ENCODE assay signal across 25 mouse cellular contexts in genomic region chr1:37546398-37547051, GRCm38 (mm10). TPM values are rescaled to one million over a fixed set of nuclear protein-coding genes. Genes with fewer than 3 reads are reported as not detected.
DNase-seq lines count a peak whose midpoint lies in the region; ATAC-seq lines count a peak whose summit lies in the region.
"Had no signal": no experiment of that assay in that cellular context is flagged by ENCODE, and none has a peak within 500 bp of the region (broad histone marks: within the 10 kb centered on the region; RNA-seq: fewer than 3 reads in every experiment).

No protein-coding gene starts in this region.

- H3K36me3 ChIP-seq in heart, embryonic 16.5 days (ENCODE audit: control insufficient read depth, insufficient read depth), result no peaks in the 10 kb centered on the region
- H3K36me3 ChIP-seq: embryonic facial prominence, embryonic 12.5 days; heart, embryonic 12.5 days; hindbrain, embryonic 15.5 days; limb, embryonic 12.5 days; liver, embryonic 13.5 days; lung, embryonic 15.5 days; midbrain, embryonic 12.5 days; neural tube, embryonic 13.5 days; stomach, embryonic 15.5 days had no signal

- no peak overlapping the region for H3K27ac ChIP-seq in heart, embryonic 16.5 days (ENCODE audit: low read length)
- H3K27ac ChIP-seq: embryonic facial prominence, embryonic 12.5 days; hindbrain, embryonic 15.5 days; limb, embryonic 12.5 days; liver, embryonic 13.5 days; lung, embryonic 15.5 days; midbrain, embryonic 12.5 days; neural tube, embryonic 13.5 days; stomach, embryonic 15.5 days had no signal

- intact Hi-C loops in heart, postnatal 25 days (cut with DNase I), result no loop called here
- intact Hi-C loops in left cerebral cortex, postnatal 10 days (cut with DNase I), result no loop called here

- no peak overlapping the region for H3K4me2 ChIP-seq in heart, embryonic 16.5 days (ENCODE audit: low read depth, low read length)
- H3K4me2 ChIP-seq: embryonic facial prominence, embryonic 12.5 days; heart, embryonic 12.5 days; hindbrain, embryonic 15.5 days; limb, embryonic 12.5 days; liver, embryonic 13.5 days; lung, embryonic 15.5 days; midbrain, embryonic 12.5 days; neural tube, embryonic 13.5 days; stomach, embryonic 15.5 days had no signal

- no peak for DNase-seq in heart, postnatal 25 days (ENCODE audit: low spot score)
- DNase-seq in naive thymus-derived CD4-positive, alpha-beta T cell, adult 2 months (ENCODE audit: low read depth), result peak; percentile 33
- DNase-seq in thymus, postnatal 10 days (ENCODE audit: low spot score in 2 of 2), result peak; percentile 71 to 80
- DNase-seq in left cerebral cortex, postnatal 10 days (ENCODE audit: extremely low spot score in 1 of 2, low spot score in 2 of 2), result no peak
- DNase-seq in cerebellum, postnatal 4 days (ENCODE audit: low spot score in 2 of 2), result no peak
- DNase-seq: cerebellum, adult 8-10 months; heart, postnatal 36 days; kidney, adult 2 months; kidney, postnatal 25 days; liver, embryonic 13.5 days; lung, postnatal 4 days; right cerebral cortex, adult 18-20 months; spleen, adult 18-20 months had no signal

- WGBS in heart, embryonic 16.5 days, result 66% methylated on average over 11 of the region's 11 CpGs

- ATAC-seq in heart, embryonic 16.5 days (replicated peaks; ENCODE audit: extremely low read depth, insufficient read depth, low FRiP score), result peak; percentile 45; the same call in 1 of the 2 replicates
- peak; percentile 78 for ATAC-seq in common myeloid progenitor, adult 5-6 weeks (replicated peaks; ENCODE audit: low read depth, poor library complexity, severe bottlenecking)
- ATAC-seq in cerebellum, adult (ENCODE audit: insufficient number of reproducible peaks, low FRiP score, low TSS enrichment), result no peak
- ATAC-seq: forebrain, embryonic 14.5 days had no signal

- H3K4me3 ChIP-seq in heart, embryonic 16.5 days (ENCODE audit: low read length), result no peak overlapping the region
- H3K4me3 ChIP-seq: embryonic facial prominence, embryonic 12.5 days; heart, embryonic 12.5 days; hindbrain, embryonic 15.5 days; limb, embryonic 12.5 days; liver, embryonic 13.5 days; lung, embryonic 15.5 days; midbrain, embryonic 12.5 days; neural tube, embryonic 13.5 days; stomach, embryonic 15.5 days had no signal

- no peak overlapping the region for H3K9ac ChIP-seq in heart, embryonic 16.5 days (ENCODE audit: low read length)
- H3K9ac ChIP-seq: embryonic facial prominence, embryonic 12.5 days; heart, embryonic 12.5 days; hindbrain, embryonic 15.5 days; limb, embryonic 12.5 days; liver, embryonic 13.5 days; lung, embryonic 15.5 days; midbrain, embryonic 12.5 days; neural tube, embryonic 13.5 days; stomach, embryonic 15.5 days had no signal

- no peaks in the 10 kb centered on the region for H3K4me1 ChIP-seq in heart, embryonic 16.5 days (ENCODE audit: control insufficient read depth, insufficient read depth, low read length)
- H3K4me1 ChIP-seq: embryonic facial prominence, embryonic 12.5 days; heart, embryonic 12.5 days; limb, embryonic 12.5 days; lung, embryonic 15.5 days; midbrain, embryonic 12.5 days had no signal

- H3K27me3 ChIP-seq in heart, embryonic 16.5 days (ENCODE audit: control insufficient read depth, insufficient read depth, low read length), result peaks cover 12% of the 10 kb centered on the region
- H3K27me3 ChIP-seq: stomach, embryonic 15.5 days had no signal

- no peaks in the 10 kb centered on the region for H3K9me3 ChIP-seq in heart, embryonic 16.5 days (replicated peaks; ENCODE audit: control insufficient read depth, low read length)
- H3K9me3 ChIP-seq: embryonic facial prominence, embryonic 12.5 days; heart, embryonic 12.5 days; hindbrain, embryonic 15.5 days; limb, embryonic 12.5 days; liver, embryonic 13.5 days; lung, embryonic 15.5 days; midbrain, embryonic 12.5 days; neural tube, embryonic 13.5 days; stomach, embryonic 15.5 days had no signal

RNA-seq across cellular contexts. Expression of gene Mgat4a, which starts 5.7 kb away (rescaled TPM):
- polyA plus RNA-seq in heart, embryonic 16.5 days (2015; fragmentation: Nextera tagmentation; extraction: Ambion mirVana), result 5.0 and 5.3 TPM in 2 replicates
- total RNA-seq in heart, postnatal 25 days (2021), result 10 to 100 TPM in 1 of 2 experiments, 1 to 10 TPM in 1; 8.6 to 10.8 TPM
- 9.9 and 15.8 TPM in 2 replicates for total RNA-seq in common myeloid progenitor, adult 5-6 weeks (2017)
- 10 to 100 TPM; 28.9 to 29.6 TPM for total RNA-seq in left cerebral cortex, postnatal 10 days (2021)

Comparison
In these comparisons a context has a peak if more than half of its experiments do, and no peak if none do; other contexts are left out.
1. DNase-seq: peak in naive thymus-derived CD4-positive, alpha-beta T cell, adult 2 months (single experiment) and thymus, postnatal 10 days (2 of 2); none in heart, postnatal 25 days (single experiment), left cerebral cortex, postnatal 10 days (0 of 2) and cerebellum, postnatal 4 days (0 of 2).